Mouse (Mus musculus) thymus, adult 2 months (tissue): ENCODE data around the gene Htr5b. TPM values are rescaled to one million over a fixed set of nuclear protein-coding genes. Genes with fewer than 3 reads are reported as not detected.

ENCODE experiments used
- DNase-seq: peaks from one replicate; pipeline ENCODE4 v3.0.0; 2021
- H3K27ac ChIP-seq: fragments of 200-500 bp; 2 replicates; pipeline ENCODE4 v1.5.1; 2012; ENCODE audit warnings: low read length, control low read depth; ENCODE audit not compliant: control insufficient read depth, insufficient read depth
- H3K27me3 ChIP-seq: fragments of 200-500 bp; 2 replicates; pipeline ENCODE4 v1.6.1; 2012; ENCODE audit warnings: mild to moderate bottlenecking, low read length, moderate library complexity, mixed read lengths; ENCODE audit not compliant: control insufficient read depth, insufficient read depth
- H3K36me3 ChIP-seq: fragments of 200-500 bp; 2 replicates; pipeline ENCODE4 v1.6.1; 2012; ENCODE audit warnings: mild to moderate bottlenecking, low read length, moderate library complexity; ENCODE audit not compliant: control insufficient read depth, insufficient read depth
- H3K4me1 ChIP-seq: fragments of 200-500 bp; replicated peaks from 2 replicates; pipeline ENCODE4 v1.6.1; 2012; ENCODE audit warnings: low read length; ENCODE audit not compliant: control insufficient read depth, insufficient read depth
- H3K4me3 ChIP-seq: fragments of 200-500 bp; 2 replicates; pipeline ENCODE4 v1.5.1; 2012; ENCODE audit warnings: mild to moderate bottlenecking, low read length, control low read depth, moderate library complexity; ENCODE audit not compliant: control insufficient read depth, insufficient read depth
- CTCF ChIP-seq: fragments of 200-500 bp; IDR thresholded peaks from 2 replicates; pipeline ENCODE4 v1.5.1; 2012; ENCODE audit warnings: mild to moderate bottlenecking, control low read depth, low read length, moderate library complexity, borderline replicate concordance; ENCODE audit not compliant: control insufficient read depth, poor library complexity, insufficient read depth; ENCODE audit errors: extremely low read depth
- POLR2A ChIP-seq: fragments of 200-500 bp; IDR thresholded peaks from 2 replicates; pipeline ENCODE4 v1.6.1; 2012; ENCODE audit warnings: mild to moderate bottlenecking, low read length, control low read depth, moderate library complexity; ENCODE audit not compliant: control insufficient read depth, poor library complexity, insufficient read depth; ENCODE audit errors: extremely low read depth
- WGBS: fragments of 180-500 bp; shearing (Covaris S2); methylation state at CpG from one replicate; pipeline ENCODE4 v1.1.7; 2018; 5-methylcytosine and 5-hydroxymethylcytosine counted together
- polyA plus RNA-seq: library from polyadenylated mRNA; depleted of rRNA; stranded (reverse); fragments of >200 nt; gene quantifications from 2 replicates; pipeline ENCODE4 v1.2.3, GENCODE M21; 2012

The Htr5b gene
- polyA plus RNA-seq, 1 experiment, result not detected

DNA sequence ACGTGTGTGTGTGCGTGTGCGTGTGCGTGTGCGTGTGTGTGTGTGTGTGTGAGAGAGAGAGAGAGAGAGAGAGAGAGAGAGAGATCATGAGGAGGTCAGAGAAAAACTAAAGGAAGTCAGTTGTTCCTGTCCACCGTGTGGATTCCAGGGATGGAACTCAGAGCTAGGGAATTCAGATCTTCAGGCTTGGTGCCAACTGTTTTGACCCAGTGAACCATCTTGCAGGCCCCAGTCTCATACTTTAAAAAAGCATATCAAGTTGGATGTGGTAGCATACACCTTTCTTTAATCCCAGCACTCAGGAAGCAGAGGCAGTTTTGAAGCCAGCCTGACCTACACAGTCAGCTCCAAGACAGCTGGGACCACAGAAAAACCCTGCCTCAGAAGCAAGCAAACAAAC is 1.0 kb upstream of the Htr5b start:
- Histone ChIP-seq H3K4me1 (no peaks in the 10 kb centered on the region), H3K4me3 (no peak overlapping the region), H3K36me3 (no peaks in the 10 kb centered on the region), H3K27ac (no peak overlapping the region), H3K27me3 (peaks cover 3% of the 10 kb centered on the region; the same call in 1 of the 2 replicates)
- WGBS, result 83% methylated on average over 6 of the region's 6 CpGs
- no peak for TF ChIP-seq CTCF
- no peak for TF ChIP-seq POLR2A
- no peak for DNase-seq

DNA sequence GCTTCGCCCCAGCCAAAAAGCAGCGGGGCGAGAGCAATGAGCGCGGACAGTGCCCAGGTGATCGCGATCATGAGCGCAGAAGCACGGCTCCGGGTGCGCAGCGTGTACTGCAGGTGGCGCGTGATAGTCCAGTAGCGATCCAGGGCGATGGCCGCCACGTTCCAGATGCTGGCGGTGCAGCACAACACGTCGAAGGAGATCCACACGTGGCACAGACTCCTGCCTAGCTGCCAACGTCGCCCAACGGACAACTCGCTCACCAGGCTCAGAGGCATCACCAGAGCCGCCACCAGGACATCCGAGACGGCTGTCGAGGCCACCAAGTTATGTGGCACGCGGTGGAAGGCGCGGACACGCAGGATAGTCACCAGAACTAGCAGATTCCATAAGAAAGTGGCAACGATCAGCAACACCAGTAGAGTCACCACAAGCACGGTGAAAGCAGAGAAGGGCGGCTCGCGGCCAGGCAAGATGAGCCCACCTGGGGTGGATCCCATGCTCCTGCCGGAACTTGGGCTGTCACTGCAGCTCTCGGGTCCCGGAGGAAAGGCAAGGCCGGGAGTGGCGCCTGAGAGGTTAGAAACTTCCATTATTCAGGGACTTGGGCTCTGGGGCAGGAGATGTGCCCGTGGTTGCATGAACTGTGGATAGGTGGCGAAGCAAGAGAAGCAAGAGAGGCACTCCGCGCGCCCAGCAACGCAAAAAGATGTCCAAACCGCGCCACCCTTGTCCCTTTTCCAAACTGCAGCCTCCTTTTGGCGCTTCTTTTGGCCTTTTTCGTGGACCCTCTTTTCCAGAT is 466 bp downstream of the Htr5b start:
- Histone ChIP-seq H3K4me1 (no peaks in the 10 kb centered on the region), H3K27ac (no peak overlapping the region), H3K27me3 (peaks cover 3% of the 10 kb centered on the region; the same call in 1 of the 2 replicates), H3K4me3 (no peak overlapping the region), H3K36me3 (no peaks in the 10 kb centered on the region)
- 21% methylated on average over 55 of the region's 55 CpGs for WGBS
- DNase-seq, result no peak
- TF ChIP-seq POLR2A, result no peak
- TF ChIP-seq CTCF, result no peak

DNA sequence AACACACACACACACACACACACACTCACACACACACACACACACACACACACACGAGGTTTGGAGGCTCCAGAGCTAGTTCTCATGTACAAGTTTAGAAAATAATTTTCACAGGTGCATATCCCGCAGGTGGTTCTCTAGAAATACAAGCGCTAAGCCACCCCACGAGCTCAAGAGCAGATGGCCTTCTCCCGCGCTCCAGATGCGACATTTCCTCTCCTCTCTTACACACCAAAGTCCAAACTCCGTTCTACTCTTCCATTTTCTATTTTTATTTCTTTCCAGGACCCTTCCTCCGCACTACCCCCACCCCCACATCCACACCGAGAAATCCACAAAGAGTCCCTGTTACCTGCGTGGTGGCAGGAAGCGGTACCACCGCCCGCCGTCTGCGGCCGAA is 1.2 kb downstream of the Htr5b start:
- Histone ChIP-seq H3K27ac (no peak overlapping the region), H3K27me3 (peaks cover 3% of the 10 kb centered on the region; the same call in 1 of the 2 replicates), H3K4me1 (no peaks in the 10 kb centered on the region), H3K4me3 (no peak overlapping the region), H3K36me3 (no peaks in the 10 kb centered on the region)
- DNase-seq, result no peak
- TF ChIP-seq CTCF (no peak), POLR2A (no peak)
- 42% methylated on average over 17 of the region's 17 CpGs for WGBS

DNA sequence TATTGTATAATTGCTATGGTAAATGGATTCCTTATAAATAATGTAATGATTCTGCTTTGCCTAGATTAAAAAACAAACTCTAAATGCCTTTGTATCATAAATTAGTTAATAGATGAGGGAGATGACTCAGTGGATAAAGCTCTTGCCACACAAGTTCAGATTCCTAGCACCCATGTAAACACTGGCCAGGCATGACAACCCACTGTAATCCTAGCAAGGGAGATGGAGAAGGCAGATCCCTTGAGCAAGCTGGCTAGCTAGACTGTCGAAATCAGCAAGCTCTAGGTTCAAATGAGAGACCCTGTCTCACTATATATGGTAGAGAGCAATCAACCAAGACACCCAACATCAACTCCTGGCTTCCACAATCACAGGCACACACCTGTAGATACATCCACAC is 9.7 kb downstream of the Htr5b start:
- no peak overlapping the region for H3K4me3 ChIP-seq
- no peaks in the 10 kb centered on the region for H3K27me3 ChIP-seq
- no peak for DNase-seq
- WGBS, result 85% methylated on average over 1 of the region's 1 CpGs
- H3K27ac ChIP-seq, result no peak overlapping the region
- TF ChIP-seq POLR2A (no peak), CTCF (no peak)
- no peaks in the 10 kb centered on the region for H3K36me3 ChIP-seq
- H3K4me1 ChIP-seq, result no peaks in the 10 kb centered on the region

DNA sequence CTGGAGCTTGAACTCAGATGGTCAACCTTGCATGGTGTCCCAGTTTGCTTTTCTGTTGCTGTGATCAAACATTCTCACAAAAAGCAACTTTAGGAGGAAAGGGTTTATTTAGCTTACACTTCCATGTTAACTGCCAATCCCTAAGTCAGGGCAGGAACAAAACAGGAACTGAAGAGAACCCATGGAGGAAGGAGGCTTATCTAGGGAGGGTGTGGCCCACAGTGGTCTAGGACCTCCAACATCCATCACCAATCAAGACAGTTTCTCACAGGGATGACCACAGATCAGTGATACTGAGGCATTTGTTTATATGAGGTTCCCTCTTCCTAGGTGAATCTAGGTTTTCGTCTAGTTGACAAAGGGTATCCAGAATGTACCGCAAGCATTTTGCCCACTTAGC is 16.3 kb downstream of the Htr5b start:
- 92% methylated on average over 2 of the region's 2 CpGs for WGBS

DNA sequence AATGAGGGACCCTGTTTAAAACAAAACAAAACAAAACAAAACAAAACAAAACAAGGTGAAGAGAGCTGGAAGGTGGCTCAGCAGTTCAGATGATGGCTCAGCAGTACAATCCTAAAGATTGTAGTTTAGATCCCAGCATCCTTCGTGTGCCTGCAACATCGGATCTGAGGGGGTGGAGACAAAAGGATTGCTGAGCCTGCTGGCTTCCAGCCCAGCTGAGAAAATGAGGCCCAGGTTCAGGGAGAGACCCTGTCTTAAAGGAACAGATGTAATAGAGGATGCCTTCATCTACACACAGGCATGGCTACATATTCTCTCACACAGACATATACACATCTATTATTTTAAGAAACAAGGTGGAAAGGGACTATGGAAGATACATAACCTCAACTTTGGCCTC is 17.1 kb downstream of the Htr5b start:
- TF ChIP-seq CTCF (no peak), POLR2A (no peak)
- H3K27ac ChIP-seq, result no peak overlapping the region
- H3K36me3 ChIP-seq, result no peaks in the 10 kb centered on the region
- no peak for DNase-seq
- WGBS, result 91% methylated on average over 2 of the region's 2 CpGs
- H3K4me1 ChIP-seq, result no peaks in the 10 kb centered on the region
- H3K27me3 ChIP-seq, result no peaks in the 10 kb centered on the region
- no peak overlapping the region for H3K4me3 ChIP-seq

More for the DNA sequence above, 16.3 kb downstream of the Htr5b start:
- Histone ChIP-seq H3K27ac (no peak overlapping the region), H3K36me3 (no peaks in the 10 kb centered on the region), H3K27me3 (no peaks in the 10 kb centered on the region), H3K4me3 (no peak overlapping the region), H3K4me1 (no peaks in the 10 kb centered on the region)
- no peak for DNase-seq
- TF ChIP-seq POLR2A, result no peak
- no peak for TF ChIP-seq CTCF
